Mouse (Mus musculus) midbrain, embryonic 12.5 days (tissue): ENCODE measurements around the gene Gm21897. TPM values are rescaled to one million over a fixed set of nuclear protein-coding genes. Genes with fewer than 3 reads are reported as not detected.

Source experiments
- ATAC-seq: fragments of 200-750 bp; cut with Nextera tagmentation; 2 replicates; pipeline ENCODE4 v1.8.0; 2017; ENCODE audit warnings: low read depth, moderate TSS enrichment, moderate library complexity; ENCODE audit not compliant: low FRiP score
- H3K27ac ChIP-seq: fragments of 300-500 bp; sonication (generic); replicated peaks from 2 replicates; pipeline ENCODE4 v1.5.1; 2016; ENCODE audit warnings: mild to moderate bottlenecking
- H3K27me3 ChIP-seq: fragments of 300-500 bp; sonication (generic); 2 replicates; pipeline ENCODE4 v1.6.1; 2016; ENCODE audit warnings: mild to moderate bottlenecking
- H3K36me3 ChIP-seq: fragments of 300-500 bp; sonication (generic); 2 replicates; pipeline ENCODE4 v1.6.1; 2016
- H3K4me1 ChIP-seq: fragments of 300-500 bp; sonication (generic); 2 replicates; pipeline ENCODE4 v1.6.1; 2016
- H3K4me2 ChIP-seq: fragments of 300-500 bp; sonication (generic); replicated peaks from 2 replicates; pipeline ENCODE4 v1.6.1; 2016; ENCODE audit warnings: mild to moderate bottlenecking, moderate library complexity
- H3K4me3 ChIP-seq: fragments of 300-500 bp; sonication (generic); 2 replicates; pipeline ENCODE4 v1.5.1; 2016; ENCODE audit warnings: mild to moderate bottlenecking
- H3K9ac ChIP-seq: fragments of 300-500 bp; sonication (generic); replicated peaks from 2 replicates; pipeline ENCODE4 v1.6.1; 2016; ENCODE audit warnings: mild to moderate bottlenecking, moderate library complexity
- H3K9me3 ChIP-seq: fragments of 300-500 bp; sonication (generic); 2 replicates; pipeline ENCODE4 v1.6.1; 2016; ENCODE audit warnings: mild to moderate bottlenecking
- WGBS: fragments of 180-500 bp; shearing (Covaris S2); methylation state at CpG from one replicate; pipeline ENCODE4 v1.1.7; 2016; 5-methylcytosine and 5-hydroxymethylcytosine counted together
- polyA plus RNA-seq: library from polyadenylated mRNA; unstranded; fragments of >200 nt; fragmentation: Nextera tagmentation; extraction: Ambion mirVana; gene quantifications from 2 replicates; pipeline ENCODE4 v1.2.1, GENCODE M21; 2016

The Gm21897 gene
- polyA plus RNA-seq, 1 experiment from 2014 or later: not detected

DNA sequence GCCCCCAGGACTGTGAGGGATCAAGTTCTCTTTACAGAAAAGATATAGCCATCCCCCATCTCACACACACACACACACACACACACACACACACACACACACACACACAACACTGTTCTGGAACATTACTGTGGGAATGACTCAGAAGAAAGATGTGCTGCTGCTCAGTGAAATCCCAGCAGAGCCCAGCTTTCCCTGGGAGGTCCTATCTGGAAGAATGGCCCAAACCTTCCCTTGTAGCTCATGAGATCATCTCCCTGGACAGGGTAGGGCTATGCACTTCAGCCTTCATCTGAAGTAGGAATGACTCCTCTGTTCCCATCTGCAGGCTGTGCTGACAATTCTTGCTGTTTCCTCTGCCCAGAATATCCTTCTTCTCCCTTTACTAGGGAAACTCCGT lies 38.1 kb downstream of the Gm21897 start:
- no peak overlapping the region for H3K27ac ChIP-seq
- no peaks in the 10 kb centered on the region for H3K4me1 ChIP-seq
- H3K27me3 ChIP-seq: no peaks in the 10 kb centered on the region
- no peaks in the 10 kb centered on the region for H3K36me3 ChIP-seq
- H3K9me3 ChIP-seq: no peaks in the 10 kb centered on the region
- no peak for ATAC-seq
- no peak overlapping the region for H3K4me3 ChIP-seq
- no peak overlapping the region for H3K9ac ChIP-seq
- 96% methylated on average over 1 of the region's 1 CpGs for WGBS
- H3K4me2 ChIP-seq: no peak overlapping the region

GRCm38 (mm10) chr16:15357766-15358165 lies 40.5 kb downstream of the Gm21897 start:
- Histone ChIP-seq H3K27ac (no peak overlapping the region), H3K9me3 (no peaks in the 10 kb centered on the region), H3K36me3 (no peaks in the 10 kb centered on the region), H3K4me3 (no peak overlapping the region), H3K9ac (no peak overlapping the region), H3K4me1 (no peaks in the 10 kb centered on the region), H3K4me2 (no peak overlapping the region), H3K27me3 (no peaks in the 10 kb centered on the region)
- no peak for ATAC-seq

DNA sequence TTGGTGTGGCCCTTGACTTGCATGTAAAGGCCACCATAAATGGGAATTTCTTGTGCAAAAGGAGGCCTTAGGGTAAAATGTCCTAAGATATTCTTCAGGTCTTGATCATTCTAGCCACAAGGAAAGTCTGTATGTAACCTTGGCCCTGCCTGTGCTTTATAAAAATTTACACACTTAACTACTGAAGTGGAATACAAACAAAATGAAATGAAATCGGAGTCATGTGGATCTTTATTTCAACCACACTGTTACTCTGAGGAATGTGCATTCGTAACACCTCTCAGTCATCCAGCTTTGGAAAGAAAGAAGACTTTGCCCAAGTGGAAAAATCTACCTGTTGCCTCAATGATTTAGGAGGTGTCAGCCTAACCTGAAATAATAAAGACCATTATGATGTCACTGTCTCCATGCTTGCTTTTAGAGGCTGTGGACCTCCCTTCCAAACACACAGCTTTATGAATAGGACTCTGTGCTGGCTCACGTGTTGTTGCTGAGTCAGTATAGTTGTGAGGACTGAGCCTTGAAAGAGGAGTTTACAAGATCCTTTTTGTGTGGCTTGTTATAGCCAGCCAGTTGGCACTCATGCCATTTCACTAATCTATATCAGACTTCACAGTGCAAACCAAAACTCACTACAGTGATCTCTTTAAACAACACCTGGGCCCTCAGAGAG lies 42.0 kb downstream of the Gm21897 start:
- Histone ChIP-seq H3K9ac (no peak overlapping the region), H3K27me3 (no peaks in the 10 kb centered on the region), H3K4me1 (no peaks in the 10 kb centered on the region), H3K4me3 (no peak overlapping the region), H3K9me3 (no peaks in the 10 kb centered on the region), H3K36me3 (no peaks in the 10 kb centered on the region), H3K27ac (no peak overlapping the region), H3K4me2 (no peak overlapping the region)
- ATAC-seq: no peak
- 83% methylated on average over 3 of the region's 3 CpGs for WGBS

- H3K4me3 ChIP-seq: no peak overlapping the region
- no peak for ATAC-seq
Observed at GRCm38 (mm10) chr16:15360825-15361224, 43.6 kb downstream of the Gm21897 start.

More at GRCm38 (mm10) chr16:15360825-15361224, 43.6 kb downstream of the Gm21897 start:
- Histone ChIP-seq H3K9me3 (no peaks in the 10 kb centered on the region), H3K36me3 (no peaks in the 10 kb centered on the region), H3K4me2 (no peak overlapping the region), H3K9ac (no peak overlapping the region), H3K27me3 (no peaks in the 10 kb centered on the region), H3K4me1 (no peaks in the 10 kb centered on the region), H3K27ac (no peak overlapping the region)
